Mouse (Mus musculus): Measurements from ENCODE around the gene Xxylt1. TPM values are rescaled to one million over a fixed set of nuclear protein-coding genes. Genes with fewer than 3 reads are reported as not detected.

The Xxylt1 gene
- 0.94 and 2.2 TPM in 2 replicates for polyA plus RNA-seq (2012; ENCODE audit: insufficient read depth, low replicate concordance)

GRCm38 (mm10) chr16:31081125-31081664 lies at the start of gene Xxylt1:
Gene Xxylt1 (minus strand): TSS chr16:31081432.
- H3K27me3 ChIP-seq (replicated peaks): no peaks in the 10 kb centered on the region
- H3K36me3 ChIP-seq (replicated peaks; ENCODE audit: low read length): peaks cover 17% of the 10 kb centered on the region
- H3K4me1 ChIP-seq: peaks cover 40% of the 10 kb centered on the region
- H3K9me3 ChIP-seq: no peaks in the 10 kb centered on the region
- peak within 1 kb of the TSS; percentile 96 for H3K4me3 ChIP-seq (replicated peaks)
- TF ChIP-seq FLI1 (IDR thresholded peaks at IDR 0.05; ENCODE audit: low read length) (no peak), GATA1 (IDR thresholded peaks at IDR 0.05; ENCODE audit: borderline replicate concordance, low read length) (no peak)

GRCm38 (mm10) chr16:31128116-31128515 lies 46.9 kb upstream of the Xxylt1 start:
- Histone ChIP-seq H3K4me1 (no peaks in the 10 kb centered on the region), H3K4me3 (replicated peaks) (no peak overlapping the region), H3K36me3 (replicated peaks; ENCODE audit: low read length) (peaks cover 96% of the 10 kb centered on the region), H3K9me3 (no peaks in the 10 kb centered on the region), H3K27me3 (replicated peaks) (no peaks in the 10 kb centered on the region)
- no peak for TF ChIP-seq GATA1 (IDR thresholded peaks at IDR 0.05; ENCODE audit: borderline replicate concordance, low read length)

- Histone ChIP-seq H3K27me3 (replicated peaks) (no peaks in the 10 kb centered on the region), H3K9me3 (no peaks in the 10 kb centered on the region), H3K36me3 (replicated peaks; ENCODE audit: low read length) (peaks cover 97% of the 10 kb centered on the region), H3K4me3 (replicated peaks) (no peak overlapping the region), H3K4me1 (no peaks in the 10 kb centered on the region)
- no peak for TF ChIP-seq FLI1 (IDR thresholded peaks at IDR 0.05; ENCODE audit: low read length)
- TF ChIP-seq GATA1 (IDR thresholded peaks at IDR 0.05; ENCODE audit: borderline replicate concordance, low read length): no peak
Measured at GRCm38 (mm10) chr16:31124991-31125390, 43.8 kb upstream of the Xxylt1 start.

GRCm38 (mm10) chr16:31121612-31122011 lies 40.4 kb upstream of the Xxylt1 start:
- Histone ChIP-seq H3K27me3 (replicated peaks) (no peaks in the 10 kb centered on the region), H3K4me1 (no peaks in the 10 kb centered on the region), H3K36me3 (replicated peaks; ENCODE audit: low read length) (peaks cover 91% of the 10 kb centered on the region), H3K4me3 (replicated peaks) (no peak overlapping the region), H3K9me3 (no peaks in the 10 kb centered on the region)
- TF ChIP-seq FLI1 (IDR thresholded peaks at IDR 0.05; ENCODE audit: low read length) (no peak), GATA1 (IDR thresholded peaks at IDR 0.05; ENCODE audit: borderline replicate concordance, low read length) (no peak)

GRCm38 (mm10) chr16:31113596-31113995 lies 32.4 kb upstream of the Xxylt1 start:
- no peak overlapping the region for H3K4me3 ChIP-seq (replicated peaks)
- TF ChIP-seq FLI1 (IDR thresholded peaks at IDR 0.05; ENCODE audit: low read length) (no peak), GATA1 (IDR thresholded peaks at IDR 0.05; ENCODE audit: borderline replicate concordance, low read length) (no peak)
- H3K27me3 ChIP-seq (replicated peaks): no peaks in the 10 kb centered on the region
- H3K36me3 ChIP-seq (replicated peaks; ENCODE audit: low read length): peaks cover 92% of the 10 kb centered on the region
- H3K4me1 ChIP-seq: peaks cover 9% of the 10 kb centered on the region
- H3K9me3 ChIP-seq: no peaks in the 10 kb centered on the region

GRCm38 (mm10) chr16:31101352-31101751 lies 20.1 kb upstream of the Xxylt1 start:
- TF ChIP-seq GATA1 (IDR thresholded peaks at IDR 0.05; ENCODE audit: borderline replicate concordance, low read length): no peak
- TF ChIP-seq FLI1 (IDR thresholded peaks at IDR 0.05; ENCODE audit: low read length): no peak
- Histone ChIP-seq H3K36me3 (replicated peaks; ENCODE audit: low read length) (peaks cover 97% of the 10 kb centered on the region), H3K9me3 (no peaks in the 10 kb centered on the region), H3K27me3 (replicated peaks) (no peaks in the 10 kb centered on the region), H3K4me3 (replicated peaks) (no peak overlapping the region), H3K4me1 (no peaks in the 10 kb centered on the region)

- Histone ChIP-seq H3K4me3 (replicated peaks) (no peak overlapping the region), H3K27me3 (replicated peaks) (no peaks in the 10 kb centered on the region), H3K4me1 (no peaks in the 10 kb centered on the region), H3K36me3 (replicated peaks; ENCODE audit: low read length) (peaks cover 95% of the 10 kb centered on the region), H3K9me3 (no peaks in the 10 kb centered on the region)
- no peak for TF ChIP-seq FLI1 (IDR thresholded peaks at IDR 0.05; ENCODE audit: low read length)
- TF ChIP-seq GATA1 (IDR thresholded peaks at IDR 0.05; ENCODE audit: borderline replicate concordance, low read length): no peak
Measured at GRCm38 (mm10) chr16:31099906-31100305, 18.7 kb upstream of the Xxylt1 start.

GRCm38 (mm10) chr16:31094036-31094435 lies 12.8 kb upstream of the Xxylt1 start:
- no peaks in the 10 kb centered on the region for H3K27me3 ChIP-seq (replicated peaks)
- TF ChIP-seq FLI1 (IDR thresholded peaks at IDR 0.05; ENCODE audit: low read length) (no peak), GATA1 (IDR thresholded peaks at IDR 0.05; ENCODE audit: borderline replicate concordance, low read length) (no peak)
- H3K36me3 ChIP-seq (replicated peaks; ENCODE audit: low read length): peaks cover 66% of the 10 kb centered on the region
- no peaks in the 10 kb centered on the region for H3K4me1 ChIP-seq
- no peak overlapping the region for H3K4me3 ChIP-seq (replicated peaks)
- H3K9me3 ChIP-seq: no peaks in the 10 kb centered on the region

GRCm38 (mm10) chr16:31093186-31093585 lies 12.0 kb upstream of the Xxylt1 start:
- H3K9me3 ChIP-seq: no peaks in the 10 kb centered on the region
- peaks cover 57% of the 10 kb centered on the region for H3K36me3 ChIP-seq (replicated peaks; ENCODE audit: low read length)
- H3K4me3 ChIP-seq (replicated peaks): no peak overlapping the region
- H3K4me1 ChIP-seq: no peaks in the 10 kb centered on the region
- no peaks in the 10 kb centered on the region for H3K27me3 ChIP-seq (replicated peaks)
- TF ChIP-seq FLI1 (IDR thresholded peaks at IDR 0.05; ENCODE audit: low read length) (no peak), GATA1 (IDR thresholded peaks at IDR 0.05; ENCODE audit: borderline replicate concordance, low read length) (no peak)

- H3K27me3 ChIP-seq (replicated peaks): no peaks in the 10 kb centered on the region
- TF ChIP-seq GATA1 (IDR thresholded peaks at IDR 0.05; ENCODE audit: borderline replicate concordance, low read length): no peak
- TF ChIP-seq FLI1 (IDR thresholded peaks at IDR 0.05; ENCODE audit: low read length): no peak
- peak overlapping the region; percentile 96 for H3K4me3 ChIP-seq (replicated peaks)
- peaks cover 33% of the 10 kb centered on the region for H3K4me1 ChIP-seq
- peaks cover 17% of the 10 kb centered on the region for H3K36me3 ChIP-seq (replicated peaks; ENCODE audit: low read length)
- H3K9me3 ChIP-seq: no peaks in the 10 kb centered on the region
Measured at GRCm38 (mm10) chr16:31081891-31082290, 659 bp upstream of the Xxylt1 start.

Data from megakaryocyte, embryonic 14.5 days (primary cell).